Mouse (Mus musculus) bone marrow macrophage, adult 2 months (primary cell): ENCODE results near the gene Cfap221.

Source experiments
- CTCF ChIP-seq: IDR thresholded peaks from 2 replicates; pipeline ENCODE4 v1.5.1; 2012; ENCODE audit warnings: low read depth, mild to moderate bottlenecking, low read length, moderate library complexity
- POLR2A ChIP-seq: IDR thresholded peaks from 2 replicates; pipeline ENCODE4 v1.6.1; 2012; ENCODE audit warnings: mild to moderate bottlenecking, low read depth, low read length, borderline replicate concordance

DNA sequence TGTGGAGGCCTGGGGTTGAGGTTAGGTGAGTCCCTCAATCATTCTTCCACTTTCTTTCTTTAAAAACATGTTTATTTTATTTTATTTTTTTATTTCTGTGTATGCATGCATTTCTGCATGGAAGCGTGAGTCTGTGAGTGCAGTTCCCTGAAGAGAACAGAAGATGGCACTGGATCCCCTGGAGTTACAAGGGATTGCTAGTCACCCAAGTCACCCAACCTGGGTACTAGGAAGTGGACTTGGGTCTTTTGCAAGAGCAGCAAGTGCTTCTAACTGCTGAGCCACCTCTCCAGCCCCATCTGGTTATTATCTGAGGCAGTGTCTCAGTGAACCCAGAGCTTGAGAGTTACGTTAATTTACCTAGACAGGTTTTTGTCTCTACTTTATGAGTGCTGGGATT is 19.2 kb upstream of the Cfap221 start:
- TF ChIP-seq POLR2A (no peak), CTCF (peak; percentile 23; the same call in 1 of the 2 replicates)
